Mouse (Mus musculus) heart, adult 2 months (tissue): ENCODE results near the gene Rtl8b. TPM values are rescaled to one million over a fixed set of nuclear protein-coding genes. Genes with fewer than 3 reads are reported as not detected.
A peak's percentile ranks its signal among the peaks of the same experiment; 100 is the strongest.

Experiments
- DNase-seq, 2 experiments: peaks; one replicate each; pipeline ENCODE4 v3.0.0; 2021
- H3K27ac ChIP-seq: fragments of 200-600 bp; 2 replicates; pipeline ENCODE4 v1.8.1; 2022
- H3K27me3 ChIP-seq: fragments of 200-500 bp; 2 replicates; pipeline ENCODE4 v1.6.1; 2012; ENCODE audit warnings: mild to moderate bottlenecking, low read length, inconsistent platforms, mixed read lengths; ENCODE audit not compliant: control insufficient read depth, insufficient read depth
- H3K36me3 ChIP-seq: fragments of 200-500 bp; 2 replicates; pipeline ENCODE4 v1.6.1; 2012; ENCODE audit warnings: low read length, inconsistent platforms; ENCODE audit not compliant: control insufficient read depth, insufficient read depth
- H3K4me1 ChIP-seq: fragments of 200-500 bp; 2 replicates; pipeline ENCODE4 v1.6.1; 2011; ENCODE audit warnings: low read length; ENCODE audit not compliant: control insufficient read depth, insufficient read depth
- H3K4me3 ChIP-seq: fragments of 200-600 bp; 2 replicates; pipeline ENCODE4 v1.8.1; 2022
- H3K79me2 ChIP-seq: fragments of 200-500 bp; replicated peaks from 2 replicates; pipeline ENCODE4 v1.6.1; 2012; ENCODE audit warnings: mild to moderate bottlenecking, inconsistent platforms, low read length, moderate library complexity, mixed read lengths; ENCODE audit not compliant: control insufficient read depth, insufficient read depth
- H3K9ac ChIP-seq: fragments of 200-500 bp; 2 replicates; pipeline ENCODE4 v1.6.1; 2012; ENCODE audit warnings: low read depth, mild to moderate bottlenecking, control low read depth, inconsistent platforms, low read length, mixed read lengths
- CTCF ChIP-seq: fragments of 200-600 bp; IDR thresholded peaks from 2 replicates; pipeline ENCODE4 v1.8.1; 2022; ENCODE audit warnings: antibody characterized with exemption, mild to moderate bottlenecking, moderate library complexity
- EP300 ChIP-seq: fragments of 200-500 bp; IDR thresholded peaks from 2 replicates; pipeline ENCODE4 v1.6.1; 2011; ENCODE audit warnings: low read depth, low read length, control low read depth; ENCODE audit not compliant: insufficient read depth
- POLR2A ChIP-seq: fragments of 200-500 bp; IDR thresholded peaks from 2 replicates; pipeline ENCODE4 v1.6.1; 2011; ENCODE audit warnings: mild to moderate bottlenecking, low read depth, low read length, control low read depth; ENCODE audit not compliant: insufficient read depth
- WGBS: fragments of 180-500 bp; shearing (Covaris S2); methylation state at CpG from one replicate; pipeline ENCODE4 v1.1.7; 2018; 5-methylcytosine and 5-hydroxymethylcytosine counted together
- intact Hi-C: fragments of 180-260 bp; cut with DNase I; formaldehyde crosslinking; loops from one replicate; pipeline ENCODE4 v1.15.1; 2025
- long read RNA-seq: library from polyadenylated mRNA; stranded (forward); transcript quantifications from one replicate; pipeline ENCODE4 v2.0.0, GENCODE M21; 2021
- polyA plus RNA-seq: library from polyadenylated mRNA; depleted of rRNA; stranded (reverse); fragments of >200 nt; gene quantifications from 2 replicates; pipeline ENCODE4 v1.2.3, GENCODE M21; 2012; rRNA removed
- total RNA-seq, 2 experiments: library from RNA; stranded (reverse); gene quantifications; 2 replicates each; pipeline ENCODE4 v1.2.3; 2021

The Rtl8b gene
- total RNA-seq = 100 to 1,000 TPM in 1 of 2 experiments, 10 to 100 TPM in 1; 76.8 to 108 TPM
- polyA plus RNA-seq = 188 and 191 TPM in 2 replicates
- long read RNA-seq, transcript Rtl8b-201 (1 exons, 1,232 nt) = major isoform, 50 of 50 reads
- long read RNA-seq, partial matches to known transcripts = 0 of 50 reads
- long read RNA-seq, other reads (novel, unspliced or antisense) = 0 of 50 reads

DNA sequence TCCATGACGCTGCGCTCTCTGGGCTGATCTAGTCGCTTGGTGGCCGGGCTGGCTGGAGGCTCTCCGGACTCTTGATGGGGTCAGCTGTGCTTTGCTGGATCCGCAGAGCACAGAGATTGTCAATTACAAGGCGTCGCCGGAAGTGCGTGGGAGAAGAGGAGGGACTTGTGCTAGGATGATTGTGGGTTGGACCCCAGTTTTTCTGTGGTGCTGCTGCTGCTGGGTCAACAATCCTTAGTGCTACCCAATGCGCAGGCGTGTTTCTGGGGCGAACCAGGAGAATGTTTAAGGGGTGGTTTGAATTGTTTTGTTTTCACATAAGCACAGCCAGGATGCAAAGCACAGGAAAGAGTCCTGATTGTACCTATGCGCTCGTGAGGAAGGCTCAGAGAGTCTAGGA is at the start of gene Rtl8b:
Rtl8b (minus strand) TSS at position 115 of the 400 bp plus-strand sequence.
- DNase-seq = peak; percentile 83 to 89
- H3K36me3 ChIP-seq = no peaks in the 10 kb centered on the region
- peak within 1 kb of the TSS; percentile 38; the same call in 1 of the 2 replicates for H3K27ac ChIP-seq
- TF ChIP-seq CTCF = no peak
- TF ChIP-seq POLR2A = no peak; the same call in none of the 2 replicates
- TF ChIP-seq EP300 = no peak
- 15% methylated on average over 15 of the region's 15 CpGs for WGBS
- no peaks in the 10 kb centered on the region for H3K27me3 ChIP-seq
- H3K79me2 ChIP-seq = no peaks in the 10 kb centered on the region
- 0 out of 2 replicates have a peak within 1 kb of the TSS, but pooled peaks have one; percentile 46 for H3K9ac ChIP-seq
- H3K4me1 ChIP-seq = no peaks in the 10 kb centered on the region; the same call in 1 of the 2 replicates
- intact Hi-C loops = loop anchor here (5.0 kb wide), 1 partner anchor 58 kb away; no protein-coding TSS in a partner anchor
- no peak within 1 kb of the TSS; the same call in 1 of the 2 replicates for H3K4me3 ChIP-seq

DNA sequence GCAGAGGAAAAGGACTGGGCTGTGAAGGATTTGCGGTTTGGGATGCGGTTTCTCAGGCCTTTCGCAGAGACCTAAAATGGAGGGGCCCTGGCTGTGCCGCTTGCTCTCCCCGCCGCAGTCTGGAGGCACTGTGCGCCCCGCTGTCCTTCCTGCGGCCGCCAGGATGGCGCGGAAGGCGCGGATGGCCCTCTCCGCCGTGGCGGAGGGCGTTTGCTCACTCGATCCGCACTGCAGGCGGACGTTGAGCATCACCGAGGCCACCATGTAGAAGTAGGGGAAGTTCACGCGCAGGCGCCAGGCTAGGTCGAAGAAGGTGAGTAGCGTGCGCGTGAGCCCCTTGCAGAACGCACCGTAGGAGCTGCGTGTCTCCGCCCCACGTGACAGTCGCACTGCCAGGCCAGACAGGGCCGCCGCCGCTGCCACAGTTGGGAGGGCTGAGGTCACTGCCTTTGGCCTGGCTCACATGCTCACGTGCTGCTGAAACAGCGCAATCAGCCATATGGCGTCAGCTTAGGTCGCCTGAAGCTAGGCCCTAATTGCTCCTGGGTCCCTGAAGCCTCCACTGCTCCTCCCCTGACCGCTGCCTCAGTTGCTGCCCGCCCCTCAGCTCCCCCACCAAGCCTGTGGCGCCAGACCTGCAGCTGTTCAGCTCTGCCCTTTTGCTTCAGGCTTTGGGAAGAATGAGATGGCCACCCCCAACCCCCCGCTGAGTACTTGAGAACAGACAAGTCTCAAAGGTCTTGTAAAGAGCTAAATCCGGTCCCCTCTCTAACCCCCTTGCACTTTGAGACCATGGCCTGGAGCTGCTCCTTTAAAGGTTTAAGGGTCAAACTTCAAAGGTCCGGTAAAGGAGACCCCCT is 46.3 kb upstream of the Rtl8b start:
- Histone ChIP-seq H3K9ac (peak overlapping the region; percentile 40), H3K4me3 (no peak overlapping the region), H3K27me3 (no peaks in the 10 kb centered on the region), H3K4me1 (no peaks in the 10 kb centered on the region), H3K79me2 (no peaks in the 10 kb centered on the region), H3K36me3 (no peaks in the 10 kb centered on the region), H3K27ac (no peak overlapping the region)
- intact Hi-C loops = no loop called here
- WGBS = 26% methylated on average over 49 of the region's 49 CpGs
- DNase-seq = peak; percentile 34 to 52
- TF ChIP-seq CTCF (no peak), POLR2A (no peak), EP300 (no peak)

DNA sequence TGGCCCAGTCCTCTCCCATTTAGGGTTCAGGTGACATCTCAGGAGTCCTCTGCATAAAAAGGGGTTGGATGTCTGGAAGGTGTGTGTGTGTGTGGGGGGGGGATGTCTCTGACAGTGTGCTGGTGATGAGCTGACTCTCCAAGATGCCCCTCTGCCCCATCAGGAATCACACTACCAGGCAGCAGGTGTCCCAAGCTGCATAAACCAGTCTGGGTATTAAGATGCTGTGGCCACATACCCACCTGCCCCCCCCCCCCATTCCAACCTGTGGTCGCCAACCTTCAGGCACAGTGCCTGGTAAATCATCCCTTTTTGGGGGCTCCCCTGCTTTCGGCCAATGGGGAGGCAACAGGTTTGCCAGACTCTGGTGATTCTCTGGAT is 45.7 kb upstream of the Rtl8b start:
- 64% methylated on average over 2 of the region's 2 CpGs for WGBS
- TF ChIP-seq CTCF (no peak), EP300 (no peak), POLR2A (no peak)
- H3K9ac ChIP-seq = no peak overlapping the region
- no peak overlapping the region for H3K4me3 ChIP-seq
- no peaks in the 10 kb centered on the region for H3K79me2 ChIP-seq
- H3K27me3 ChIP-seq = no peaks in the 10 kb centered on the region
- no peak overlapping the region for H3K27ac ChIP-seq
- intact Hi-C loops = no loop called here
- no peaks in the 10 kb centered on the region for H3K36me3 ChIP-seq
- H3K4me1 ChIP-seq = no peaks in the 10 kb centered on the region
- no peak for DNase-seq

DNA sequence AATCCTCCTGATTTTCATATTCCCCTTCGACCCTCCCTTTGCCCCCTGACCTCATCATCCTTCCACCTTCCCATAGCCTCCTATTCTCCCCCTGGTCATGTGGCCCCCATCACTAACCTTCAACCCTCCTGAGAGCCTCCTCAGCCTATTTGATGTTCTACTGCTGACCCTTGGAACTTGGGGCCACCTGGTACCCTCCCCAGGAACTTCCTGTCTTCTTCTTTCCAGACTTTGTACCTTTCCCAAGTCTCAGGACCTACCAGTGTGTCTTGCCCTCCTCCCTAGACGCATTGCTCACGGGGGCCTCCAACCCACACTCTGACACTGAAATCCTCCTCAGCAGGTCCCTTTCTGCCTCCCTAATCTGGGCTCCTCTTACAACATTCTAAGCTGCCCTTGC is 32.5 kb upstream of the Rtl8b start:
- H3K27ac ChIP-seq = no peak overlapping the region
- H3K27me3 ChIP-seq = no peaks in the 10 kb centered on the region
- no peaks in the 10 kb centered on the region for H3K79me2 ChIP-seq
- DNase-seq = no peak
- no peaks in the 10 kb centered on the region for H3K4me1 ChIP-seq
- WGBS = 80% methylated on average over 3 of the region's 3 CpGs
- no peak for TF ChIP-seq POLR2A
- TF ChIP-seq EP300 = no peak
- no peak for TF ChIP-seq CTCF
- no peak overlapping the region for H3K9ac ChIP-seq
- intact Hi-C loops = no loop called here
- no peak overlapping the region for H3K4me3 ChIP-seq
- no peaks in the 10 kb centered on the region for H3K36me3 ChIP-seq

DNA sequence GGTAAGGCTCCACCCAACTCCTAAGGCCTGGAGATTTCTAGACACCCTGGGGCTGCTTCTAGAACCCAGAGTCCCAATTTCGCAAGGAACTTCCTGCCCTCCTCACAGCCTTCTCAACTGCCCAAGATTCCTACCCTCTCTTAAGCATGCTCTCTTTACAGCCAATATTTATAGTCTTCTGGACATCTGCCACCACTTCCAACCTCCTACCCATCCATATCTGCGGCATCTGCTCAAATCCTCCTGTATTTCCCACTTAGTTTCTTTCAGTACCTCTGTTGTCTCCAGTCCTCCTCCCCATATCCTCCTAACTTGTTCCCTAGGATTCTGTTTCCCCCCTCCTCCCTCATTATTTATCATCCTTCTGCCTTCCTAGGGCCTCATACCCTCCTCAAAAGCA is 29.0 kb upstream of the Rtl8b start:
- WGBS = 86% methylated on average over 2 of the region's 2 CpGs
- TF ChIP-seq CTCF (no peak), POLR2A (no peak), EP300 (no peak)
- H3K9ac ChIP-seq = no peak overlapping the region
- no peak for DNase-seq
- H3K4me3 ChIP-seq = no peak overlapping the region
- intact Hi-C loops = no loop called here
- no peaks in the 10 kb centered on the region for H3K79me2 ChIP-seq
- no peaks in the 10 kb centered on the region for H3K36me3 ChIP-seq
- no peaks in the 10 kb centered on the region for H3K4me1 ChIP-seq
- no peak overlapping the region for H3K27ac ChIP-seq
- no peaks in the 10 kb centered on the region for H3K27me3 ChIP-seq

DNA sequence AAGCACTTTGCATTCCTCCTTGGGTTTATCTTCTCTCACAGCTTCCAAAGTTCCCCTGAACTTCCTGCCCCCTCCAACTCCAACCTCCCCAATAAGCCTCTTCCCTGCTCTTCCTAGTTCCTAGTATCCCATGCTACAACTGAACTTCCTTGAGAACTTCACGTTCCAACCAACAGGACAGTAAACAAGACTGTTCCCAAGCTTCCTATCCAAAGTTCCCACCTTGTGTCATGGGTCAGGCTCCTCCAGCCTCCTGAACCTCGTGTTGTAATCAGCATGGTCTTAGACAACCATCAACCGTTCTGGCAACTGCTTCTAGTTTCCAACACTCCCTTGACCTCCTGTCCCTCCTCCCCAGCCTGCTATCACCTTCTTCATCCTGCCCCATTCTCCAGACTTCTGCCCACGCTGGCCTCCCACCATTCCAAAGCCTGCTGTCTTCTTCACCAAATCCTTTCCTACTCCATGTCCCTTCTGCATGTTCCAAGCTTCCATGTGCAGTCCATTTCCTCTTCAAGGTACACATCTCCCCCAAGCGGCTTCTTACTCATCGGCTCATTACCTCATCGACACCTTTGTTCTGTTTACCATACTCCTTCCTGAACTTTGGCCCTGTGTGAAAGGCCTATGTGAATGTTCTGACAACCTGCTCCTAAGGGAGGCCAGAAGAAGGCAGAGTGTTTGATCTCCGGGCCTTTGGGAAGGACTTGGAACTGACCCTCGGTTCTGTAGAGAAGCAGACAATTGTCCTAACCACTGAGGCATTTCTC is 24.0 kb upstream of the Rtl8b start:
- Histone ChIP-seq H3K79me2 (no peaks in the 10 kb centered on the region), H3K4me1 (no peaks in the 10 kb centered on the region), H3K36me3 (no peaks in the 10 kb centered on the region), H3K27me3 (no peaks in the 10 kb centered on the region), H3K9ac (no peak overlapping the region), H3K4me3 (no peak overlapping the region), H3K27ac (no peak overlapping the region)
- no peak for DNase-seq
- 62% methylated on average over 9 of the region's 9 CpGs for WGBS
- intact Hi-C loops = no loop called here
- TF ChIP-seq POLR2A = no peak
- TF ChIP-seq CTCF = no peak
- no peak for TF ChIP-seq EP300
